Mouse (Mus musculus): ENCODE results near the gene Xrcc1. TPM values are rescaled to one million over a fixed set of nuclear protein-coding genes. Genes with fewer than 3 reads are reported as not detected.

Xrcc1 gene
- total and polyA plus RNA-seq, 3 experiments, result 81.7 to 148 (median 136) TPM

GRCm38 (mm10) chr7:24539686-24540085, 6.4 kb upstream of the Xrcc1 start:
- peaks cover 3% of the 10 kb centered on the region for H3K9me3 ChIP-seq (replicated peaks; ENCODE audit: low read length)
- no peak overlapping the region for H3K4me3 ChIP-seq (replicated peaks in 1 of 3; ENCODE audit: low read depth in 2 of 3, low read length in 2 of 3, poor library complexity in 1 of 3)
- dilution Hi-C loops (cut with MboI; ENCODE audit: extremely low pct_ligation_motif_present, extremely low pct_unique_long_range_greater_than_20kb, low sequenced_read_pairs) (no loop called here), in situ Hi-C loops (cut with MboI; ENCODE audit: low pct_ligation_motif_present, low pct_unique_long_range_greater_than_20kb, low sequenced_read_pairs) (loop anchor here (10.0 kb wide), 2 partner anchors 55 to 105 kb away; no protein-coding TSS in a partner anchor)
- no peak overlapping the region for H3K27ac ChIP-seq (ENCODE audit: insufficient read depth, low read depth)
- peaks cover 0 to 21% of the 10 kb centered on the region in 2 experiments; a peak in 2 of 4 replicates for H3K4me1 ChIP-seq (ENCODE audit: control insufficient read depth in 1 of 2, insufficient read depth in 2 of 2)
- no peak for TF ChIP-seq MAX (IDR thresholded peaks at IDR 0.05; ENCODE audit: low read length)
- no peak for TF ChIP-seq SMC3 (IDR thresholded peaks at IDR 0.05; ENCODE audit: low read depth, low read length)
- no peak for TF ChIP-seq SIN3A (IDR thresholded peaks at IDR 0.05; ENCODE audit: low read length)
- TF ChIP-seq TBP (conservative IDR thresholded peaks at IDR 0.05; ENCODE audit: low read depth, low read length), result no peak
- TF ChIP-seq GABPA (IDR thresholded peaks at IDR 0.05; ENCODE audit: insufficient replicate concordance, low read depth, low read length), result no peak
- TF ChIP-seq MAZ (IDR thresholded peaks at IDR 0.05; ENCODE audit: low read depth, low read length), result no peak
- TF ChIP-seq ETS1 (conservative IDR thresholded peaks at IDR 0.05; ENCODE audit: low read depth, low read length), result no peak
- TF ChIP-seq UBTF (IDR thresholded peaks at IDR 0.05; ENCODE audit: low read depth, low read length), result no peak
- TF ChIP-seq MYC (IDR thresholded peaks at IDR 0.05; ENCODE audit: low read depth, low read length), result no peak
- TF ChIP-seq POLR2AphosphoS2 (IDR thresholded peaks at IDR 0.05; ENCODE audit: low read depth, low read length), result no peak
- TF ChIP-seq NELFE (IDR thresholded peaks at IDR 0.05; ENCODE audit: low read depth, low read length), result no peak
- TF ChIP-seq RCOR1 (conservative IDR thresholded peaks at IDR 0.05; ENCODE audit: low read depth, low read length), result no peak
- TF ChIP-seq EP300 (IDR thresholded peaks at IDR 0.05; ENCODE audit: low read length), result no peak
- TF ChIP-seq JUN (IDR thresholded peaks at IDR 0.05; ENCODE audit: insufficient read depth, low read depth, low read length), result no peak
- no peak for TF ChIP-seq IRF4 (IDR thresholded peaks at IDR 0.05; ENCODE audit: low read depth, low read length)
- TF ChIP-seq CHD1 (IDR thresholded peaks at IDR 0.05; ENCODE audit: low read depth, low read length), result no peak
- TF ChIP-seq MAFK (IDR thresholded peaks at IDR 0.05; ENCODE audit: insufficient replicate concordance, low read length), result no peak
- TF ChIP-seq BHLHE40 (IDR thresholded peaks at IDR 0.05; ENCODE audit: low read depth, low read length), result no peak
- H3K79me2 ChIP-seq (replicated peaks; ENCODE audit: control insufficient read depth, extremely low read depth, insufficient read depth, poor library complexity, severe bottlenecking), result no peaks in the 10 kb centered on the region
- no peak overlapping the region for H3K9ac ChIP-seq (ENCODE audit: insufficient read depth, low read depth)
- no peaks in the 10 kb centered on the region for H3K27me3 ChIP-seq (replicated peaks)
- peaks cover 4 to 21% of the 10 kb centered on the region in 2 experiments for H3K36me3 ChIP-seq (replicated peaks in 1 of 2; ENCODE audit: control insufficient read depth in 1 of 2, insufficient read depth in 1 of 2, low read length in 1 of 2)
- DNase-seq (ENCODE audit: extremely low read depth), result no peak
- H3K4me2 ChIP-seq (ENCODE audit: insufficient read depth, low read depth, poor library complexity, severe bottlenecking), result no peak overlapping the region

GRCm38 (mm10) chr7:24544506-24544905, 1.6 kb upstream of the Xrcc1 start:
- H3K4me2 ChIP-seq (ENCODE audit: insufficient read depth, low read depth, poor library complexity, severe bottlenecking), result no peak overlapping the region
- in situ Hi-C loops (cut with MboI; ENCODE audit: low pct_ligation_motif_present, low pct_unique_long_range_greater_than_20kb, low sequenced_read_pairs) (no loop called here), dilution Hi-C loops (cut with MboI; ENCODE audit: extremely low pct_ligation_motif_present, extremely low pct_unique_long_range_greater_than_20kb, low sequenced_read_pairs) (no loop called here)
- DNase-seq (ENCODE audit: extremely low read depth), result no peak
- no peaks in the 10 kb centered on the region for H3K27me3 ChIP-seq (replicated peaks)
- H3K36me3 ChIP-seq (replicated peaks in 1 of 2; ENCODE audit: control insufficient read depth in 1 of 2, insufficient read depth in 1 of 2, low read length in 1 of 2), result peaks cover 8 to 19% of the 10 kb centered on the region in 2 experiments
- peaks cover 4% of the 10 kb centered on the region for H3K9me3 ChIP-seq (replicated peaks; ENCODE audit: low read length)
- H3K4me1 ChIP-seq (ENCODE audit: control insufficient read depth in 1 of 2, insufficient read depth in 2 of 2), result peaks cover 3 to 31% of the 10 kb centered on the region in 2 experiments; a peak in 3 of 4 replicates
- H3K4me3 ChIP-seq (replicated peaks in 1 of 3; ENCODE audit: low read depth in 2 of 3, low read length in 2 of 3, poor library complexity in 1 of 3), result no peak overlapping the region
- peaks cover 18% of the 10 kb centered on the region for H3K79me2 ChIP-seq (replicated peaks; ENCODE audit: control insufficient read depth, extremely low read depth, insufficient read depth, poor library complexity, severe bottlenecking)
- TF ChIP-seq CTCF (conservative IDR thresholded peaks at IDR 0.05 in 1 of 2, IDR thresholded peaks at IDR 0.05 in 1 of 2; ENCODE audit: low read depth in 2 of 2, low read length in 2 of 2) (peak; percentile 28 to 39; a peak in 3 of 4 replicates), HCFC1 (IDR thresholded peaks at IDR 0.05; ENCODE audit: low read depth, low read length) (no peak), UBTF (IDR thresholded peaks at IDR 0.05; ENCODE audit: low read depth, low read length) (no peak)
- H3K27ac ChIP-seq (ENCODE audit: insufficient read depth, low read depth), result no peak overlapping the region
- H3K9ac ChIP-seq (ENCODE audit: insufficient read depth, low read depth), result no peak overlapping the region
